Mouse (Mus musculus) retina, embryonic 14.5 days (tissue): ENCODE results near the gene Casq2.

Source experiments
- DNase-seq: peaks from one replicate; pipeline ENCODE4 v3.0.0-alpha.2; 2015; ENCODE audit warnings: low spot score

Casq2 gene

GRCm38 (mm10) chr3:102086283-102086682, at the start of gene Casq2:
Gene Casq2 (plus strand): TSS chr3:102086415.
- DNase-seq: no peak

GRCm38 (mm10) chr3:102037806-102038205, 48.4 kb upstream of the Casq2 start:
- DNase-seq: no peak

GRCm38 (mm10) chr3:102038608-102039007, 47.6 kb upstream of the Casq2 start:
- DNase-seq: no peak

- no peak for DNase-seq
Observed at GRCm38 (mm10) chr3:102041632-102042031, 44.6 kb upstream of the Casq2 start.

GRCm38 (mm10) chr3:102045071-102045470, 41.1 kb upstream of the Casq2 start:
- no peak for DNase-seq

- DNase-seq: no peak
Observed at GRCm38 (mm10) chr3:102047532-102047931, 38.7 kb upstream of the Casq2 start.

- peak; percentile 42 for DNase-seq
Observed at GRCm38 (mm10) chr3:102049207-102050104, 36.8 kb upstream of the Casq2 start.

GRCm38 (mm10) chr3:102052036-102052435, 34.2 kb upstream of the Casq2 start:
- no peak for DNase-seq

GRCm38 (mm10) chr3:102053293-102053692, 32.9 kb upstream of the Casq2 start:
- no peak for DNase-seq

- DNase-seq: peak; percentile 23
Observed at GRCm38 (mm10) chr3:102055878-102056277, 30.3 kb upstream of the Casq2 start.

- DNase-seq: peak; percentile 30
Observed at GRCm38 (mm10) chr3:102060065-102060464, 26.1 kb upstream of the Casq2 start.

GRCm38 (mm10) chr3:102061923-102062670, 24.1 kb upstream of the Casq2 start:
- DNase-seq: peak; percentile 80

GRCm38 (mm10) chr3:102062671-102063010, 23.6 kb upstream of the Casq2 start:
- DNase-seq: no peak

GRCm38 (mm10) chr3:102063273-102064120, 22.7 kb upstream of the Casq2 start:
- no peak for DNase-seq

GRCm38 (mm10) chr3:102064566-102064965, 21.6 kb upstream of the Casq2 start:
- no peak for DNase-seq

- no peak for DNase-seq
Observed at GRCm38 (mm10) chr3:102067306-102067705, 18.9 kb upstream of the Casq2 start.

GRCm38 (mm10) chr3:102067861-102068260, 18.4 kb upstream of the Casq2 start:
- no peak for DNase-seq

- DNase-seq: no peak
Observed at GRCm38 (mm10) chr3:102069260-102069659, 17.0 kb upstream of the Casq2 start.

- no peak for DNase-seq
Observed at GRCm38 (mm10) chr3:102069686-102070085, 16.5 kb upstream of the Casq2 start.

- DNase-seq: no peak
Observed at GRCm38 (mm10) chr3:102070360-102070759, 15.9 kb upstream of the Casq2 start.

GRCm38 (mm10) chr3:102071016-102071415, 15.2 kb upstream of the Casq2 start:
- DNase-seq: no peak

GRCm38 (mm10) chr3:102079413-102079812, 6.8 kb upstream of the Casq2 start:
- DNase-seq: no peak
